Mouse (Mus musculus) intestine, embryonic 14.5 days (tissue): ENCODE data around the gene Hmgb2. TPM values are rescaled to one million over a fixed set of nuclear protein-coding genes. Genes with fewer than 3 reads are reported as not detected.

Experiments used
- ATAC-seq: fragments of 200-750 bp; cut with Nextera tagmentation; replicated peaks from 2 replicates; pipeline ENCODE4 v1.8.0; 2017; ENCODE audit warnings: low read depth, moderate number of reproducible peaks, moderate TSS enrichment, moderate library complexity; ENCODE audit not compliant: low FRiP score, low TSS enrichment
- DNase-seq: peaks from one replicate; pipeline ENCODE4 v3.0.0-alpha.2; 2018; ENCODE audit warnings: low spot score
- H3K27ac ChIP-seq: fragments of 300-500 bp; sonication (generic); 2 replicates; pipeline ENCODE4 v1.5.1; 2014; ENCODE audit warnings: low read depth, mild to moderate bottlenecking, control low read depth
- H3K27me3 ChIP-seq: fragments of 300-500 bp; sonication (generic); replicated peaks from 2 replicates; pipeline ENCODE4 v1.6.1; 2014; ENCODE audit warnings: low read length, control low read depth; ENCODE audit not compliant: control insufficient read depth, insufficient read depth
- H3K36me3 ChIP-seq: fragments of 300-500 bp; sonication (generic); 2 replicates; pipeline ENCODE4 v1.6.1; 2014; ENCODE audit warnings: low read length, control low read depth; ENCODE audit not compliant: control insufficient read depth, insufficient read depth
- H3K4me1 ChIP-seq: fragments of 300-500 bp; sonication (generic); replicated peaks from 2 replicates; pipeline ENCODE4 v1.6.1; 2014; ENCODE audit warnings: low read length, control low read depth, mixed read lengths; ENCODE audit not compliant: control insufficient read depth, insufficient read depth
- H3K4me2 ChIP-seq: fragments of 300-500 bp; sonication (generic); 2 replicates; pipeline ENCODE4 v1.6.1; 2014; ENCODE audit warnings: low read length
- H3K4me3 ChIP-seq: fragments of 300-500 bp; sonication (generic); 2 replicates; pipeline ENCODE4 v1.5.1; 2014; ENCODE audit warnings: low read depth, low read length, control low read depth, mixed read lengths
- H3K9ac ChIP-seq: fragments of 300-500 bp; sonication (generic); 2 replicates; pipeline ENCODE4 v1.6.1; 2014; ENCODE audit warnings: mild to moderate bottlenecking, low read length
- H3K9me3 ChIP-seq: fragments of 300-500 bp; sonication (generic); 2 replicates; pipeline ENCODE4 v1.6.1; 2016; ENCODE audit warnings: low read length, control low read depth; ENCODE audit not compliant: control insufficient read depth
- WGBS: fragments of 180-500 bp; shearing (Covaris S2); extraction: QIAGEN DNeasy Blood & Tissue Kit; methylation state at CpG from one replicate; pipeline ENCODE4 v1.1.7; 2014; 5-methylcytosine and 5-hydroxymethylcytosine counted together
- polyA plus RNA-seq: library from polyadenylated mRNA; unstranded; fragments of >200 nt; fragmentation: Nextera tagmentation; extraction: Ambion mirVana; gene quantifications from 2 replicates; pipeline ENCODE4 v1.2.1, GENCODE M21; 2014

Hmgb2 gene
- polyA plus RNA-seq, 1 experiment from 2014 or later, result 378 TPM

- no peak overlapping the region for H3K9ac ChIP-seq
- 90% methylated on average over 3 of the region's 3 CpGs for WGBS
- H3K4me2 ChIP-seq, result no peak overlapping the region
- no peak for ATAC-seq
- H3K36me3 ChIP-seq, result peaks cover 42% of the 10 kb centered on the region
- H3K27me3 ChIP-seq, result no peaks in the 10 kb centered on the region
- H3K4me3 ChIP-seq, result no peak overlapping the region
- H3K4me1 ChIP-seq, result 0 out of 2 replicates have a peak, but pooled peaks cover 3% of the 10 kb centered on the region
- H3K27ac ChIP-seq, result no peak overlapping the region
- no peak for DNase-seq
- H3K9me3 ChIP-seq, result no peaks in the 10 kb centered on the region
Measured at GRCm38 (mm10) chr8:57517723-57518122, 6.0 kb downstream of the Hmgb2 start.

- no peaks in the 10 kb centered on the region for H3K27me3 ChIP-seq
- no peaks in the 10 kb centered on the region for H3K9me3 ChIP-seq
- 82% methylated on average over 12 of the region's 12 CpGs for WGBS
- H3K9ac ChIP-seq, result no peak overlapping the region
- no peaks in the 10 kb centered on the region for H3K4me1 ChIP-seq
- DNase-seq, result no peak
- peaks cover 26% of the 10 kb centered on the region for H3K36me3 ChIP-seq
- no peak overlapping the region for H3K4me3 ChIP-seq
- no peak overlapping the region for H3K27ac ChIP-seq
- no peak overlapping the region for H3K4me2 ChIP-seq
- no peak for ATAC-seq
Measured at GRCm38 (mm10) chr8:57520186-57520786, 8.6 kb downstream of the Hmgb2 start.

- Histone ChIP-seq H3K9ac (no peak overlapping the region), H3K4me1 (peaks cover 4% of the 10 kb centered on the region; the same call in 1 of the 2 replicates), H3K4me3 (no peak overlapping the region), H3K27me3 (no peaks in the 10 kb centered on the region), H3K27ac (no peak overlapping the region), H3K4me2 (no peak overlapping the region), H3K9me3 (no peaks in the 10 kb centered on the region), H3K36me3 (no peaks in the 10 kb centered on the region)
- WGBS, result 100% methylated on average over 1 of the region's 1 CpGs
- no peak for DNase-seq
- no peak for ATAC-seq
Measured at GRCm38 (mm10) chr8:57528036-57528435, 16.3 kb downstream of the Hmgb2 start.

GRCm38 (mm10) chr8:57530238-57530637 lies 18.5 kb downstream of the Hmgb2 start:
- Histone ChIP-seq H3K27ac (no peak overlapping the region), H3K9ac (no peak overlapping the region), H3K9me3 (no peaks in the 10 kb centered on the region), H3K36me3 (peaks cover 6% of the 10 kb centered on the region), H3K4me2 (peak overlapping the region; percentile 32; the same call in 1 of the 2 replicates), H3K4me3 (no peak overlapping the region), H3K4me1 (peaks cover 4% of the 10 kb centered on the region; the same call in 1 of the 2 replicates), H3K27me3 (no peaks in the 10 kb centered on the region)
- no peak for ATAC-seq
- WGBS, result 89% methylated on average over 13 of the region's 13 CpGs
- no peak for DNase-seq

DNA sequence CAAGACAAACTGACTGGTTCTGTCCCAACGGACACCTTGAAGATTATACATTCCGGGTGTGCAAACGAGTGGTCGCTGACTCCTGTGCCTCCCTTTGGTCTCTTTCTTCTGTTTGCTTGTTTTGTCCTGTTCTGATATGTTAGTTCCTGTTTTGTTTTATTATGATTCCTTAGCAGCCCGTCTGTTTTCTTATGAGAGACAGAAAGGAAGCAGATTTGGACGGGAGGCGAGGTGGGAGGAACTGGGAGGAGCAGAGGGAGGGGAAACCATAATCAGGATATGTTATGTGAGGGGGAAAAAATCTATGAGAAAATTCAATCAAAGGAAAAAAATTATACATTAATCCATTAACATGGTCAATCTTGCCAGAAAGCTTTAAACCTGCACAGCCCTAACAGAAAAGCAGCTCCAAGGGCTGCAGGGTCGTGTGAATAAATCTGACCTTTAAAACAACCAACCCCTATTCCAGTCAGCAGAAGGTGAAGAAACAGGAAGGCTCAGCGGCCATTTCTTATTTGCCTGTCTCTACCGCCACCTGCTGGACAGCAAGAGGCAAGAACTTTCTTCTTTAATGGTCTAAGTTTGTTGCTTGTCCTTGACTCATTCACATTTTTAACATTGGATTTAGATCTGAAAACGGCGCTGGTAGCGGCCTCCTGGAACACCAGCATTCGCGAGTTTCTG lies 19.1 kb downstream of the Hmgb2 start:
- H3K36me3 ChIP-seq, result peaks cover 11% of the 10 kb centered on the region
- peaks cover 4% of the 10 kb centered on the region; the same call in 1 of the 2 replicates for H3K4me1 ChIP-seq
- H3K27ac ChIP-seq, result no peak overlapping the region
- no peaks in the 10 kb centered on the region for H3K9me3 ChIP-seq
- H3K27me3 ChIP-seq, result no peaks in the 10 kb centered on the region
- no peak overlapping the region for H3K9ac ChIP-seq
- peak; percentile 37; the same call in 1 of the 2 replicates for ATAC-seq
- DNase-seq, result peak; percentile 86
- peak overlapping the region; percentile 32 for H3K4me2 ChIP-seq
- 30% methylated on average over 15 of the region's 15 CpGs for WGBS
- no peak overlapping the region for H3K4me3 ChIP-seq

GRCm38 (mm10) chr8:57532223-57532622 lies 20.5 kb downstream of the Hmgb2 start:
- DNase-seq (no peak), ATAC-seq (no peak)
- H3K9ac ChIP-seq, result no peak overlapping the region
- H3K36me3 ChIP-seq, result peaks cover 19% of the 10 kb centered on the region
- no peak overlapping the region for H3K27ac ChIP-seq
- H3K4me3 ChIP-seq, result no peak overlapping the region
- no peaks in the 10 kb centered on the region for H3K27me3 ChIP-seq
- H3K9me3 ChIP-seq, result no peaks in the 10 kb centered on the region
- peaks cover 4% of the 10 kb centered on the region; the same call in 1 of the 2 replicates for H3K4me1 ChIP-seq
- 64% methylated on average over 2 of the region's 2 CpGs for WGBS
- H3K4me2 ChIP-seq, result no peak overlapping the region

DNA sequence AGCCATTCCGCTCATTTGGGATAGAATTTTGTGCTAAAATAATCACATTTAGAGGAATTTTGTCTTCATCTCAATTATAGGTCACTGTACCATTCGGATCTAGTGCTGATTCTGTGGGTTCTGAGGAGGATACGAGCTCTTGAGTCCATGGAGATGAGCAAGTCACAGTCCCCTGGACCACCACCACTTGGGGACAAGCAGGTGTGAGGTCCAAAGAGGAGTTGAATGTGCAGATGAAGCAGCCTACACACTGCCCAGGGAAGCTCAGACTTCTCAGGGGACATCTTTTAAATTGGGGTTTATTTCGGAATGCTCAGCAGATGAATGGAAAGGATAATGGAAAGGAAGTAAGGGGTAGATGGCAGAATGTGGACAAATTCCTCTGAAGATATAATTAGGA lies 21.4 kb downstream of the Hmgb2 start:
- Histone ChIP-seq H3K4me1 (peaks cover 4% of the 10 kb centered on the region; the same call in 1 of the 2 replicates), H3K27me3 (no peaks in the 10 kb centered on the region), H3K4me2 (no peak overlapping the region), H3K27ac (no peak overlapping the region), H3K9me3 (no peaks in the 10 kb centered on the region), H3K9ac (no peak overlapping the region), H3K4me3 (no peak overlapping the region), H3K36me3 (peaks cover 19% of the 10 kb centered on the region)
- 93% methylated on average over 4 of the region's 4 CpGs for WGBS
- DNase-seq, result peak; percentile 21
- no peak for ATAC-seq

- ATAC-seq, result no peak
- DNase-seq, result peak; percentile 23
- Histone ChIP-seq H3K36me3 (peaks cover 19% of the 10 kb centered on the region), H3K4me3 (no peak overlapping the region), H3K27me3 (no peaks in the 10 kb centered on the region), H3K4me2 (no peak overlapping the region), H3K9ac (no peak overlapping the region), H3K9me3 (no peaks in the 10 kb centered on the region), H3K27ac (no peak overlapping the region), H3K4me1 (peaks cover 4% of the 10 kb centered on the region; the same call in 1 of the 2 replicates)
- 79% methylated on average over 4 of the region's 4 CpGs for WGBS
Measured at GRCm38 (mm10) chr8:57534495-57534894, 22.8 kb downstream of the Hmgb2 start.
